Mouse (Mus musculus) midbrain, embryonic 13.5 days (tissue): Measurements from ENCODE around the gene Cmah. TPM values are rescaled to one million over a fixed set of nuclear protein-coding genes. Genes with fewer than 3 reads are reported as not detected.

Experiments
- ATAC-seq: fragments of 200-750 bp; cut with Nextera tagmentation; 2 replicates; pipeline ENCODE4 v1.8.0; 2017; ENCODE audit warnings: mild to moderate bottlenecking, moderate TSS enrichment, moderate library complexity
- H3K27ac ChIP-seq: fragments of 300-500 bp; sonication (generic); 2 replicates; pipeline ENCODE4 v1.5.1; 2015; ENCODE audit warnings: inconsistent platforms, mild to moderate bottlenecking, moderate library complexity
- H3K27me3 ChIP-seq: fragments of 300-500 bp; sonication (generic); 2 replicates; pipeline ENCODE4 v1.6.1; 2015; ENCODE audit warnings: mild to moderate bottlenecking, inconsistent platforms
- H3K36me3 ChIP-seq: fragments of 300-500 bp; sonication (generic); 2 replicates; pipeline ENCODE4 v1.6.1; 2015; ENCODE audit warnings: mild to moderate bottlenecking, inconsistent platforms
- H3K4me1 ChIP-seq: fragments of 300-500 bp; sonication (generic); replicated peaks from 2 replicates; pipeline ENCODE4 v1.6.1; 2015; ENCODE audit warnings: inconsistent platforms
- H3K4me2 ChIP-seq: fragments of 300-500 bp; sonication (generic); replicated peaks from 2 replicates; pipeline ENCODE4 v1.6.1; 2015; ENCODE audit warnings: moderate library complexity, mild to moderate bottlenecking, inconsistent platforms
- H3K4me3 ChIP-seq: fragments of 300-500 bp; sonication (generic); replicated peaks from 2 replicates; pipeline ENCODE4 v1.5.1; 2015; ENCODE audit warnings: mild to moderate bottlenecking, inconsistent platforms
- H3K9ac ChIP-seq: fragments of 300-500 bp; sonication (generic); replicated peaks from 2 replicates; pipeline ENCODE4 v1.6.1; 2015; ENCODE audit warnings: mild to moderate bottlenecking, inconsistent platforms
- H3K9me3 ChIP-seq: fragments of 300-500 bp; sonication (generic); 2 replicates; pipeline ENCODE4 v1.6.1; 2016; ENCODE audit warnings: mild to moderate bottlenecking, inconsistent platforms
- WGBS: fragments of 180-500 bp; shearing (Covaris S2); methylation state at CpG from one replicate; pipeline ENCODE4 v1.1.7; 2015; 5-methylcytosine and 5-hydroxymethylcytosine counted together
- polyA plus RNA-seq: library from polyadenylated mRNA; unstranded; fragments of >200 nt; fragmentation: Nextera tagmentation; extraction: Ambion mirVana; gene quantifications from 2 replicates; pipeline ENCODE4 v1.2.1, GENCODE M21; 2015

The Cmah gene
- polyA plus RNA-seq, 1 experiment from 2014 or later: 0.23 TPM

- Histone ChIP-seq H3K4me1 (no peaks in the 10 kb centered on the region), H3K27ac (no peak overlapping the region), H3K9ac (no peak overlapping the region), H3K27me3 (no peaks in the 10 kb centered on the region), H3K4me3 (no peak overlapping the region), H3K4me2 (no peak overlapping the region), H3K9me3 (no peaks in the 10 kb centered on the region), H3K36me3 (no peaks in the 10 kb centered on the region)
- ATAC-seq: no peak
- WGBS: 79% methylated on average over 6 of the region's 6 CpGs
Observed at GRCm38 (mm10) chr13:24507156-24507555, 180.0 kb downstream of the Cmah start.

GRCm38 (mm10) chr13:24508917-24509316 lies 181.7 kb downstream of the Cmah start:
- Histone ChIP-seq H3K4me3 (no peak overlapping the region), H3K4me1 (no peaks in the 10 kb centered on the region), H3K36me3 (no peaks in the 10 kb centered on the region), H3K27ac (no peak overlapping the region), H3K9ac (no peak overlapping the region), H3K9me3 (no peaks in the 10 kb centered on the region), H3K4me2 (no peak overlapping the region), H3K27me3 (no peaks in the 10 kb centered on the region)
- WGBS: 45% methylated on average over 1 of the region's 1 CpGs
- ATAC-seq: no peak

DNA sequence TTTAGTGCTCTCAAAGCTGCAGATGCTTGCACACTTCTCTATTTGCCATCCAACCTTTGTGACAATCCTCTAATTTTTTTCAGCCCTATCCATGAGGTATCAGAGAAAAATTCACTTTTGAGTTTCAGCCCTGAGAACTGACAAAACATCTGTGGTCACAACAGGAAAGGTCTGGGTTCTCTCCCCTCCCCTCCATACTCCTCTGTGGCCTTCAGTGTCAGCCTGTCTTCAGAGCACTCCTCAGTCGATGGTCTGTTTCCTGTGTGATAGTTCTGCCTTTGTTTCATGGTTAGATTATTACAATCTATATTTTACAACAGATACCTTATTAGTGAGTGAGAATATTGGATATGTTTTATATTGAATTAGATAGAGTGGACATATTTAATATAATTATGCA lies 184.2 kb downstream of the Cmah start:
- Histone ChIP-seq H3K4me1 (no peaks in the 10 kb centered on the region), H3K9ac (no peak overlapping the region), H3K4me2 (no peak overlapping the region), H3K36me3 (no peaks in the 10 kb centered on the region), H3K4me3 (no peak overlapping the region), H3K27me3 (no peaks in the 10 kb centered on the region), H3K9me3 (no peaks in the 10 kb centered on the region), H3K27ac (no peak overlapping the region)
- ATAC-seq: no peak
- WGBS: 84% methylated on average over 1 of the region's 1 CpGs

DNA sequence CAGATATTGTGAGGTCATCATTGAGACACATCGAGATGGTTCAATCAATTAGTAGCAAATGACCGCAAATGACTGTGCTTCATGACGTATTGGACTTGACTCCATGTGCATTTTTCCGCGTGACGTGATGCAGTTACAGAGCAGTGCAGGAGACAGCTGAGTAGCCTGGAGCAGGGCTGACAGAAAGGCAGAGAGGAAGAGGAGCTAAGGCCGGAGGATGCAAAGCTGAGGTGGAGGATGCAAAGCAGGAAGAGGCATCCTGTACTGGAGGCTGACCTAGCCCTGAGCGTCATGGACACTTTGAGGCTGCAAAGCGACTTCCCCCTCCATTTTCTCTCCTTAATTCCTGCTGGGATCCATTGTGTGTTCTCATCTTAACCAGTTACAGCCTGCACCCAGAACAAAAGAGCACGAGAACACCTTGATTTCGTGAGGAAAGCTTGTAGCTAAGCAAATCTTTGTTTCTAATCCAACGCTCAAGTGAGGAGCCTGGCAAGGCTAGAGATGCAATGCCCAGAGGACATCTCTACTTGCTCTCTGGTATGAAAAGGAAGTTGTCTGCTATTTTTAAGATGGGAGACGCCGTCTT lies 184.8 kb downstream of the Cmah start:
- Histone ChIP-seq H3K27me3 (no peaks in the 10 kb centered on the region), H3K4me3 (no peak overlapping the region), H3K9me3 (no peaks in the 10 kb centered on the region), H3K4me2 (no peak overlapping the region), H3K4me1 (no peaks in the 10 kb centered on the region), H3K36me3 (no peaks in the 10 kb centered on the region), H3K9ac (no peak overlapping the region), H3K27ac (no peak overlapping the region)
- WGBS: 82% methylated on average over 14 of the region's 14 CpGs
- ATAC-seq: no peak

- WGBS: 91% methylated on average over 3 of the region's 3 CpGs
Observed at GRCm38 (mm10) chr13:24513717-24514116, 186.5 kb downstream of the Cmah start.

DNA sequence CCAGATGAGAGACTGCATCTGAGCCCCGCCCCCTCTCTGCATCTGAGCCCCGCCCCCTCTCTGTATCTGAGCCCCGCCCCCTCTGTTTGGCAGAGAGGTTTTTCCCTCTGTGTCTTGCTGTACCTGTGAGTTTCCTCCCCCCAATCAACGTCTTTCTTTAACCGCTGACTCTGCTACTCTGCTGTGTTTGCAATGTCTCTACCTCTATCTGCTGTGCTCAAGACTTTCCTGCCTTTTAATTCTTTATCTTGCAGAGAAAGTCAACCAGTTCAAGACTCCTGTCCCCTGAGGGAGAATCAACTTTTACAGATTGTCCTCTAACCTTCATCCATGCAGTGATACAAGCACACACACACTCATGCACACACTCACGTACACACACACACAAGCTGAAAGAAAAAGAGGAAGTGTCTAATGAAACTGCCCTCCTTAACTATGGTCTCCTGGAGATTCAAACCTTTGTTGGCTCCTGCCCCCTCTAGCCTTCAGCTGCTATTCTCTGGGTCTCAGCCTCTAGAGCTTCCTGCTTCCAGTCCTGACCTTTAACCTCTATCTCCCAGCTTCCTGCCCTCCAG lies 188.0 kb downstream of the Cmah start:
- Histone ChIP-seq H3K4me2 (no peak overlapping the region), H3K27me3 (no peaks in the 10 kb centered on the region), H3K9ac (no peak overlapping the region), H3K36me3 (no peaks in the 10 kb centered on the region), H3K9me3 (no peaks in the 10 kb centered on the region), H3K4me3 (no peak overlapping the region), H3K4me1 (no peaks in the 10 kb centered on the region), H3K27ac (no peak overlapping the region)
- no peak for ATAC-seq
- 55% methylated on average over 6 of the region's 6 CpGs for WGBS

More at GRCm38 (mm10) chr13:24513717-24514116, 186.5 kb downstream of the Cmah start:
- Histone ChIP-seq H3K27ac (no peak overlapping the region), H3K4me1 (no peaks in the 10 kb centered on the region), H3K9ac (no peak overlapping the region), H3K36me3 (no peaks in the 10 kb centered on the region), H3K27me3 (no peaks in the 10 kb centered on the region), H3K4me3 (no peak overlapping the region), H3K4me2 (no peak overlapping the region), H3K9me3 (no peaks in the 10 kb centered on the region)
- no peak for ATAC-seq

DNA sequence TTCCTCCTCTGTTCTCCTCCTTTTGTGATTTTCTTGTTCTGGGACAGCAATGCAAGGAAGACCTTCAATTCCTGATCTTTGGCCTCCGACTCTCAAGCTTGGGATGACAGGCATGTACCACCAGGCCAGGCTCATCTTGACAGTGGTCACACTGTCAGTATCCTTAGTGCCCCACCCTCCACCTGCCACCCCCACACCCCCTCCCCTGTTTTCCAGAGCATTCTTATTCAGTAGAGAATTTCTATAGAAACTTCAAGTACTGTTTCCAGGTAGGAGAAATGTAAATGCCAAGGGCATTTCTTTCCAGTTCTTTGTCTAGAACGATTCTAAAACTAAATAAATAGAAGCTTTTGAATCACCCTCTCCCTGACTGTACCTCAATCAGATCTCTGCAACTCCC lies 190.6 kb downstream of the Cmah start:
- no peak for ATAC-seq
- H3K4me3 ChIP-seq: no peak overlapping the region
- no peak overlapping the region for H3K9ac ChIP-seq
- H3K4me1 ChIP-seq: peaks cover 20% of the 10 kb centered on the region
- H3K36me3 ChIP-seq: no peaks in the 10 kb centered on the region
- no peak overlapping the region for H3K27ac ChIP-seq
- 70% methylated on average over 2 of the region's 2 CpGs for WGBS
- no peaks in the 10 kb centered on the region for H3K9me3 ChIP-seq
- no peak overlapping the region for H3K4me2 ChIP-seq
- H3K27me3 ChIP-seq: no peaks in the 10 kb centered on the region

- H3K9me3 ChIP-seq: no peaks in the 10 kb centered on the region
- H3K4me2 ChIP-seq: no peak overlapping the region
- no peaks in the 10 kb centered on the region for H3K27me3 ChIP-seq
- no peak overlapping the region for H3K27ac ChIP-seq
- no peaks in the 10 kb centered on the region for H3K36me3 ChIP-seq
- H3K4me1 ChIP-seq: peaks cover 20% of the 10 kb centered on the region
- no peak overlapping the region for H3K9ac ChIP-seq
- 34% methylated on average over 6 of the region's 6 CpGs for WGBS
- no peak overlapping the region for H3K4me3 ChIP-seq
- ATAC-seq: no peak
Observed at GRCm38 (mm10) chr13:24518887-24519286, 191.7 kb downstream of the Cmah start.

DNA sequence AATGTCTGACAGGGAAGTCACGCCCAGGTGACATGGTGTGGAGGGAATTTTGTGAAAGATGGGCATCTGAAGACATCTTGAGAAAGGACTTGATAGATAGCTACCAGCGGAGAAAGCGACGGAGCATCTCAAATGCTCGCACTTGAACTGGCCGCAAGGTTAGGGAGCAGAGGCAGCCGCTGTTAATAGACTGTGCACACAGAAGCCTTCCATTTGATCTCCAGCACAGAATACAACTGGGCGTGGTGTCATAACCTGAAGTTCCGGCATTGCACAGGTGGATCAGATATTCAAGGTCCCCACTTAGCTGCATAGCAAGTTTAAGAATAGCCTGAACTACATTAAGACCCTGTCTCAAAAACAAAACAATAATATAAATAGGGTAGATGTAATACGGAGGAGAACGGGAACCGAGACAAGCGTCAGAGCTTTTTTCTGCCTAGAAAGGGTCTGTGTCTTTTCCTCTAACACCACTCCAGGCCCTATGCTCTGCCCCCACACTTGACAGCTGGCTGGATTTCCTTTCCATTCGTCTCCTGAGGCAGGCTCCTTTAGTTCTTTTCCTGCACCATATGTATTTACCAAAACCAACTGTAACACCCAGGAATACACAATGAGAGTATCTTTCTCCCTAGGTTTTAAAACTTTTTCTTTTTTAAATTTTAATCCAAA lies 192.9 kb downstream of the Cmah start:
- no peak overlapping the region for H3K4me3 ChIP-seq
- H3K27ac ChIP-seq: no peak overlapping the region
- ATAC-seq: no peak
- no peaks in the 10 kb centered on the region for H3K9me3 ChIP-seq
- H3K36me3 ChIP-seq: no peaks in the 10 kb centered on the region
- no peaks in the 10 kb centered on the region for H3K27me3 ChIP-seq
- H3K4me2 ChIP-seq: no peak overlapping the region
- peaks cover 20% of the 10 kb centered on the region for H3K4me1 ChIP-seq
- WGBS: 84% methylated on average over 14 of the region's 14 CpGs
- no peak overlapping the region for H3K9ac ChIP-seq

- no peaks in the 10 kb centered on the region for H3K27me3 ChIP-seq
- ATAC-seq: no peak
- no peak overlapping the region for H3K4me3 ChIP-seq
- H3K9ac ChIP-seq: no peak overlapping the region
- H3K36me3 ChIP-seq: no peaks in the 10 kb centered on the region
- no peaks in the 10 kb centered on the region for H3K9me3 ChIP-seq
- H3K4me2 ChIP-seq: no peak overlapping the region
- H3K4me1 ChIP-seq: peaks cover 20% of the 10 kb centered on the region
- 87% methylated on average over 10 of the region's 10 CpGs for WGBS
- no peak overlapping the region for H3K27ac ChIP-seq
Observed at GRCm38 (mm10) chr13:24520796-24521195, 193.6 kb downstream of the Cmah start.

- H3K27ac ChIP-seq: no peak overlapping the region
- 14% methylated on average over 18 of the region's 18 CpGs for WGBS
Observed at GRCm38 (mm10) chr13:24521446-24522342, 194.5 kb downstream of the Cmah start.

GRCm38 (mm10) chr13:24522343-24522837 lies 195.2 kb downstream of the Cmah start:
- Histone ChIP-seq H3K27me3 (no peaks in the 10 kb centered on the region), H3K9me3 (no peaks in the 10 kb centered on the region), H3K27ac (no peak overlapping the region), H3K36me3 (no peaks in the 10 kb centered on the region), H3K4me3 (no peak overlapping the region), H3K4me2 (no peak overlapping the region), H3K4me1 (peaks cover 20% of the 10 kb centered on the region), H3K9ac (no peak overlapping the region)
- no peak for ATAC-seq
- 83% methylated on average over 7 of the region's 7 CpGs for WGBS

More at GRCm38 (mm10) chr13:24521446-24522342, 194.5 kb downstream of the Cmah start:
- no peaks in the 10 kb centered on the region for H3K36me3 ChIP-seq
- no peak overlapping the region for H3K9ac ChIP-seq
- no peak overlapping the region for H3K4me3 ChIP-seq
- no peaks in the 10 kb centered on the region for H3K27me3 ChIP-seq
- H3K4me1 ChIP-seq: peaks cover 20% of the 10 kb centered on the region
- peak; percentile 78 for ATAC-seq
- no peaks in the 10 kb centered on the region for H3K9me3 ChIP-seq
- peak overlapping the region; percentile 42 for H3K4me2 ChIP-seq
